In genomic region chr15:22833127-22833526, GRCm38 (mm10) we compare ENCODE assay signal across 23 mouse cellular contexts.
DNase-seq lines count a peak whose midpoint lies in the region; ATAC-seq and TF ChIP-seq lines count a peak whose summit lies in the region.
"Had no signal": no experiment of that assay in that cellular context is flagged by ENCODE, and none has a peak within 500 bp of the region (broad histone marks: within the 10 kb centered on the region; RNA-seq: fewer than 3 reads in every experiment).

No protein-coding gene starts in this region.

- no peak for ATAC-seq in cerebellum, adult (ENCODE audit: insufficient number of reproducible peaks, low FRiP score, low TSS enrichment)
- ATAC-seq in kidney, postnatal 0 days (replicated peaks; ENCODE audit: low FRiP score, low read depth) = no peak
- ATAC-seq in midbrain, embryonic 14.5 days (ENCODE audit: low FRiP score, low TSS enrichment) = no peak
- no peak for ATAC-seq in midbrain, embryonic 11.5 days (ENCODE audit: low FRiP score)
- ATAC-seq in stomach, postnatal 0 days (ENCODE audit: low FRiP score, low TSS enrichment) = no peak
- ATAC-seq: CD4-positive, CD25-positive, alpha-beta regulatory T cell, adult 4 months; inflammation-experienced regulatory T-cells, adult 6 months had no signal

- DNase-seq in cerebellum, adult 2 months = no peak
- DNase-seq in kidney, postnatal 0 days (ENCODE audit: low spot score) = peak; percentile 2
- no peak for DNase-seq in kidney, postnatal 14 days
- DNase-seq in midbrain, embryonic 14.5 days = peak; percentile 31
- DNase-seq in midbrain, embryonic 11.5 days (ENCODE audit: low spot score, missing footprints) = no peak
- DNase-seq in stomach, postnatal 0 days (ENCODE audit: low spot score) = no peak
- no peak for DNase-seq in ovary, adult 18-20 months (ENCODE audit: low spot score)
- DNase-seq: adrenal gland, adult 8-10 months; gastrocnemius, postnatal 36 days; heart, adult 2 months; kidney, adult 2 months; kidney, postnatal 10 days; left cerebral cortex, postnatal 4 days; lung, postnatal 10 days; right cerebral cortex, postnatal 14 days; thymus, postnatal 25 days had no signal

- no peak for TF ChIP-seq EP300 in stomach, postnatal 0 days (optimal IDR thresholded peaks at IDR 0.05)

- no peaks in the 10 kb centered on the region for H3K4me1 ChIP-seq in cerebellum, adult 2 months (ENCODE audit: control insufficient read depth, insufficient read depth, low read length)
- H3K4me1 ChIP-seq in kidney, postnatal 0 days (replicated peaks; ENCODE audit: insufficient read depth, low read length) = no peaks in the 10 kb centered on the region
- no peaks in the 10 kb centered on the region for H3K4me1 ChIP-seq in midbrain, embryonic 14.5 days (ENCODE audit: control insufficient read depth, insufficient read depth, low read length)
- no peaks in the 10 kb centered on the region for H3K4me1 ChIP-seq in midbrain, embryonic 11.5 days (ENCODE audit: control insufficient read depth, insufficient read depth, low read length)
- no peaks in the 10 kb centered on the region for H3K4me1 ChIP-seq in stomach, postnatal 0 days (replicated peaks; ENCODE audit: control insufficient read depth, insufficient read depth)
- H3K4me1 ChIP-seq: forebrain, embryonic 12.5 days; hindbrain, embryonic 13.5 days; limb, embryonic 15.5 days; midbrain, embryonic 10.5 days had no signal

- TF ChIP-seq POLR2A in cerebellum, adult 2 months (IDR thresholded peaks at IDR 0.05; ENCODE audit: borderline replicate concordance, insufficient read depth, low read length) = no peak

- no peaks in the 10 kb centered on the region for H3K27me3 ChIP-seq in cerebellum, adult 2 months (ENCODE audit: control insufficient read depth, insufficient read depth, low read length)
- no peaks in the 10 kb centered on the region for H3K27me3 ChIP-seq in kidney, postnatal 0 days (ENCODE audit: insufficient read depth, low read length)
- no peaks in the 10 kb centered on the region for H3K27me3 ChIP-seq in midbrain, embryonic 14.5 days (ENCODE audit: control insufficient read depth, insufficient read depth, low read length)
- no peaks in the 10 kb centered on the region for H3K27me3 ChIP-seq in midbrain, embryonic 11.5 days (ENCODE audit: control insufficient read depth, insufficient read depth, low read length)
- no peaks in the 10 kb centered on the region for H3K27me3 ChIP-seq in stomach, postnatal 0 days (ENCODE audit: control insufficient read depth, insufficient read depth, low read length)
- H3K27me3 ChIP-seq: forebrain, embryonic 12.5 days; hindbrain, embryonic 13.5 days; limb, embryonic 15.5 days had no signal

- TF ChIP-seq CTCF in cerebellum, adult 2 months (IDR thresholded peaks at IDR 0.05; ENCODE audit: borderline replicate concordance, insufficient read depth, low read depth, low read length) = peak; percentile 13; the same call in 1 of the 2 replicates
- peak; percentile 45 for TF ChIP-seq CTCF in kidney, postnatal 0 days (IDR thresholded peaks at IDR 0.05; ENCODE audit: low read depth)
- TF ChIP-seq CTCF in stomach, postnatal 0 days (IDR thresholded peaks at IDR 0.05; ENCODE audit: low read depth) = peak; percentile 46

- H3K27ac ChIP-seq in cerebellum, adult 2 months (ENCODE audit: insufficient read depth, low read length) = no peak overlapping the region
- no peak overlapping the region for H3K27ac ChIP-seq in kidney, postnatal 0 days
- H3K27ac ChIP-seq in midbrain, embryonic 14.5 days (replicated peaks; ENCODE audit: low read depth, low read length) = no peak overlapping the region
- no peak overlapping the region for H3K27ac ChIP-seq in midbrain, embryonic 11.5 days (ENCODE audit: low read depth, low read length)
- H3K27ac ChIP-seq in stomach, postnatal 0 days (replicated peaks) = no peak overlapping the region
- H3K27ac ChIP-seq: forebrain, embryonic 12.5 days; heart, adult 2 months; hindbrain, embryonic 13.5 days; limb, embryonic 15.5 days; midbrain, embryonic 10.5 days had no signal

- no peaks in the 10 kb centered on the region for H3K9me3 ChIP-seq in kidney, postnatal 0 days (replicated peaks; ENCODE audit: low read length)
- H3K9me3 ChIP-seq in midbrain, embryonic 14.5 days (ENCODE audit: control insufficient read depth, low read length) = no peaks in the 10 kb centered on the region
- no peaks in the 10 kb centered on the region for H3K9me3 ChIP-seq in midbrain, embryonic 11.5 days (ENCODE audit: control insufficient read depth, low read length)
- H3K9me3 ChIP-seq in stomach, postnatal 0 days (ENCODE audit: control insufficient read depth, low read length) = no peaks in the 10 kb centered on the region
- H3K9me3 ChIP-seq: forebrain, embryonic 12.5 days; hindbrain, embryonic 13.5 days; limb, embryonic 15.5 days; midbrain, embryonic 10.5 days had no signal

- H3K4me3 ChIP-seq in cerebellum, adult 2 months (replicated peaks; ENCODE audit: insufficient read depth, low read depth, low read length) = no peak overlapping the region
- H3K4me3 ChIP-seq in kidney, postnatal 0 days (replicated peaks; ENCODE audit: low read depth, low read length) = no peak overlapping the region
- H3K4me3 ChIP-seq in midbrain, embryonic 14.5 days (replicated peaks; ENCODE audit: low read depth, low read length) = no peak overlapping the region
- no peak overlapping the region for H3K4me3 ChIP-seq in midbrain, embryonic 11.5 days (ENCODE audit: low read depth, low read length)
- no peak overlapping the region for H3K4me3 ChIP-seq in stomach, postnatal 0 days (ENCODE audit: low read depth, low read length)
- H3K4me3 ChIP-seq: forebrain, embryonic 12.5 days; heart, adult 2 months; hindbrain, embryonic 13.5 days; limb, embryonic 15.5 days; midbrain, embryonic 10.5 days had no signal

- H3K36me3 ChIP-seq in kidney, postnatal 0 days (ENCODE audit: insufficient read depth, low read length) = no peaks in the 10 kb centered on the region
- no peaks in the 10 kb centered on the region for H3K36me3 ChIP-seq in midbrain, embryonic 14.5 days (ENCODE audit: control insufficient read depth, insufficient read depth, low read length)
- H3K36me3 ChIP-seq in midbrain, embryonic 11.5 days (ENCODE audit: control insufficient read depth, insufficient read depth, low read length) = no peaks in the 10 kb centered on the region
- no peaks in the 10 kb centered on the region for H3K36me3 ChIP-seq in stomach, postnatal 0 days (ENCODE audit: control insufficient read depth, insufficient read depth, low read length)
- H3K36me3 ChIP-seq: forebrain, embryonic 12.5 days; hindbrain, embryonic 13.5 days; limb, embryonic 15.5 days; midbrain, embryonic 10.5 days had no signal

- H3K4me2 ChIP-seq in kidney, postnatal 0 days (ENCODE audit: low read length) = no peak overlapping the region
- H3K4me2 ChIP-seq in midbrain, embryonic 14.5 days (ENCODE audit: low read length) = no peak overlapping the region
- H3K4me2 ChIP-seq in midbrain, embryonic 11.5 days = no peak overlapping the region
- H3K4me2 ChIP-seq in stomach, postnatal 0 days (replicated peaks; ENCODE audit: low read depth) = no peak overlapping the region
- H3K4me2 ChIP-seq: forebrain, embryonic 12.5 days; hindbrain, embryonic 13.5 days; limb, embryonic 15.5 days had no signal

- no peak overlapping the region for H3K9ac ChIP-seq in kidney, postnatal 0 days (ENCODE audit: low read depth, low read length)
- no peak overlapping the region for H3K9ac ChIP-seq in midbrain, embryonic 14.5 days (replicated peaks; ENCODE audit: low read length)
- no peak overlapping the region for H3K9ac ChIP-seq in midbrain, embryonic 11.5 days (ENCODE audit: low read length)
- no peak overlapping the region for H3K9ac ChIP-seq in stomach, postnatal 0 days (ENCODE audit: low read length)
- H3K9ac ChIP-seq: forebrain, embryonic 12.5 days; hindbrain, embryonic 13.5 days; limb, embryonic 15.5 days had no signal

Comparison
In these comparisons a context has a peak if more than half of its experiments do, and no peak if none do; other contexts are left out.
1. DNase-seq: peak in kidney, postnatal 0 days (single experiment) and midbrain, embryonic 14.5 days (single experiment); none in cerebellum, adult 2 months (0 of 2), kidney, postnatal 14 days (single experiment), midbrain, embryonic 11.5 days (single experiment), stomach, postnatal 0 days (single experiment) and ovary, adult 18-20 months (single experiment).
2. Peak in every context shown above with its lines, with median percentiles within 50 percentile points of each other: CTCF ChIP-seq.